Mouse (Mus musculus): ENCODE results near the gene Akp3.

DNA sequence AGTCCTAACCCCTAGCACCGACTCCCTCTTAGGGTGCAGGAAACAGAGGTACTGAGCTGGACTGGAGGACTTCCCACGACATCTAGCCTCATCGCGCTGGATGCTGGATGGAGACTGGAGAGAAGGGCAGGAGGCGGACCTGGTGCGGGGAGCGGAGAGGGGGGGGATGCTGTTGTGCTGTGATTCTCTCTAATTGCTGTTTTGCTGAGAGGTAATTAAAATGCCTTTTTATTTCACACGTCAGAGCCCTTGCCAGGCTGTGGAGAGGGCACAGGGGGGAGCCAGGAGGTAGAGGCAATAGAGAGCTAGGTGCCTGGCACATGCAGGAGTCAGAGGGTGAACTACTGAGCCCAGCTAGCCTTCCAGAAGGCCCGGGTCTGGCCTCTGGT is 40.0 kb downstream of the Akp3 start:
- TF ChIP-seq POLR2A (IDR thresholded peaks at IDR 0.05; ENCODE audit: low read depth, low read length) (no peak), CTCF (conservative IDR thresholded peaks at IDR 0.05; ENCODE audit: insufficient read depth, insufficient read length, low read depth, low read length) (no peak)
